Mouse (Mus musculus): ENCODE measurements around the gene Kdelr2.
"Not testable (repeated sequence)": the region's sequence is repeated elsewhere in the genome, so short reads cannot be mapped to it uniquely, and the experiment has no call there.

Gene Kdelr2

GRCm38 (mm10) chr5:143403221-143404147, at the start of gene Kdelr2:
TSS of gene Kdelr2 (plus strand) at chr5:143403838.
- DNase-seq (ENCODE audit: inconsistent ontology term): peak; percentile 95

DNA sequence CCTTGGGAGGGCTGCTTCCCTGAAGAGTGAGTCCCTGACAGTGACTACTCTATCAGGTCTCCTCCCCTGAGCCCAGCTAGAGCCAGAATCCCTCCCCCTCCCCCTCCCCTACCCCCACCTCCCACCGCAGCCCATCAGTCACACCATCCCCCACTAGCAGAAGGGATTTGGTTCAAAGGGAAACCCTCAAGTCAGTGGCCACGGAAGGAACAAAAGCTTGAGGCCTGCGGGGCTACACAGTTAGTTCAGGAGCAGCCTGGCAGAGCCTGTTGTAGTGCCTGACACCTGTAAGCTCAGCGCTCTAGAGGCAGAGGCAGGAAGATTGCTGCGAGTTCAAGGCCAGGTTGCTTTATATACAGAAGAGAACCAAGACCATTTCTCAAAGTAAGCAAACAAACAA, 47.6 kb upstream of the Kdelr2 start:
- no peak for DNase-seq (ENCODE audit: inconsistent ontology term)

- no peak for DNase-seq (ENCODE audit: inconsistent ontology term)
Measured at GRCm38 (mm10) chr5:143356686-143357388, 46.8 kb upstream of the Kdelr2 start, which contains the start of gene Grid2ip. TSS of gene Grid2ip (plus strand) at chr5:143357338.

- DNase-seq (ENCODE audit: inconsistent ontology term): no peak
Measured at GRCm38 (mm10) chr5:143357564-143357963, 46.1 kb upstream of the Kdelr2 start.

GRCm38 (mm10) chr5:143359263-143359662, 44.4 kb upstream of the Kdelr2 start:
- DNase-seq (ENCODE audit: inconsistent ontology term): no peak

DNA sequence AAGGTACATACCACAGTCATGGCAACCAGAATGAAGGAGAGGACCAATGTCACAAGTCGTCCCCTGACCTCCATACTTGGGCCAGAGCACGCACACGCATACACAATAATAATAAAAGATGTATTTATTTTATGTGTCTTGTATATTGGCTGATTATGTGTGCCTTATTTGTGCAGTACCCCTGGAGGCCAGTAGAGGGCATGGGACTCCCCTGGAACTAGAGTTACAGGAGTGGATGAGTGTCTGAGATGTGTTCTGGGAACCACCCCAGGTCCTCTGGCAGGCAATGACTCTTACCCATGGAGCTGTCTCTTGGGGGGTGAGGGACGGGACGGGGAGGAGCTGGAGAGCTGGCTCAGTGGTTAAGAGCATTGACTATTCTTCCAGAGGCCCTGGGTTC, 43.6 kb upstream of the Kdelr2 start:
- no peak for DNase-seq (ENCODE audit: inconsistent ontology term)

DNA sequence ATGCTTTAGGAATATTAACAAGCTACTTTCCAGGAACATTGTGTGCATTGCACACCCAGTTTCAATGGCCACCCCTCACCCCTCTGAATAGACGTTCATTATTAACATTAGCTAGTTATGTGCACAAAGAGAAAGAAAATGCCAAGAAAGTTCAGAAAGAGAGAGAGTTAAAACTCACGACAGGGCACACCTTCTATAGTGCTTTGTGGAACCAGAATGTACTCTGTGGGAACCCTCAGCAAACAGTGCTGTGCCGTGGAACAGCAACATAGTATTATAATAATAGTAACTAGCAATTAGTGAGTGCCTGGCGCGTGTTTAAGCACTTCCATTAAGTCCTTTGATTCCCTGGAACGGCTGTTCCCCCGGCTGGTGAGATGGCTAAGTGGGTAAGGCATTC, 42.2 kb upstream of the Kdelr2 start:
- no peak for DNase-seq (ENCODE audit: inconsistent ontology term)

DNA sequence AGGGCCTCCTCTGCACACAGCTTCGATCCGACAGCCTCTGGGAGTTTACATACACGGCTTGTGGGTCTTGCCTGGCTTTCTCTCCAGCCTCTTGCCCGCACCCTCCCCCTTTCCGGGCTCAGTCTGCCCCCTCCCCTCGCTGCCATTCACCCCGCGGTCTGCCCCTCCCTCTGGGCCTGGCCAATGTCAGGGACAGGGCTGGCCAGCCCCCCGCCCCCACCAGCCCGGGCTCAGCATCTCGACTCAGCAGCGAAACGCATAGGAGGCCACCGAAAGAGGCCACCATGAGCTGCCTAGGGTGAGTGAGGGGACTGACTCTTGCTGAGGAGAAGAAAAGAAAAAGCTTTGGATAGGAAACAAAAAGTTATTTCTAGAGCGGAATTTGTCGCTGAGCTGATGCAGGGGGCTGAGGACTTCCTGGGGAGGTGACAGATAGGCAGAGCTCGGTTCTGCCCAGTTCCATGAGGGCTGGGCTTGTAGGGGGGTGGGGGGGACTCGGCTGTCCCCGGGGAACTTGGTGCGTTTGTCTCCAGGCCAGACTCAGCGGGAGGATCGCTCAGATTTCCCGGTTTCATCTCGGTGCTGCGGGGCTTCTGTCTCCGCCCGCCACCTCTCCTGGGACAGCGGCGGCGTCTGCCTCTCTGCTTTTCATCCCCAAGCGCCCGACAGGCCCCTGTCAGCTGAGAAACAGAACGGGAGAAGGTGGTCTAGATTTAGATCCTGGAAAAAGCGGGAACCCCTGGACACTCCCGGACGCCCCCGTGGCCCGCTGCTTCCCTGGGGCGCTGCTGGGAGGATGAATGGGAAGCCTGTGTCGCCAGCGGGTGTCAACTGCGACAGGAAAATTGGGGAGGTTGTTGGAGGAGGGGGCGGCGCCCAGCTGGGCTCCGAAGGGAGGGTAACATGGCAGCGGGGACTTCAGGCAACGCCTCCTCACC, 39.7 kb upstream of the Kdelr2 start:
- peak; percentile 78 for DNase-seq (ENCODE audit: inconsistent ontology term)

GRCm38 (mm10) chr5:143367931-143368330, 35.7 kb upstream of the Kdelr2 start:
- DNase-seq (ENCODE audit: inconsistent ontology term): no peak

- no peak for DNase-seq (ENCODE audit: inconsistent ontology term)
Measured at GRCm38 (mm10) chr5:143369611-143370255, 33.9 kb upstream of the Kdelr2 start.

DNA sequence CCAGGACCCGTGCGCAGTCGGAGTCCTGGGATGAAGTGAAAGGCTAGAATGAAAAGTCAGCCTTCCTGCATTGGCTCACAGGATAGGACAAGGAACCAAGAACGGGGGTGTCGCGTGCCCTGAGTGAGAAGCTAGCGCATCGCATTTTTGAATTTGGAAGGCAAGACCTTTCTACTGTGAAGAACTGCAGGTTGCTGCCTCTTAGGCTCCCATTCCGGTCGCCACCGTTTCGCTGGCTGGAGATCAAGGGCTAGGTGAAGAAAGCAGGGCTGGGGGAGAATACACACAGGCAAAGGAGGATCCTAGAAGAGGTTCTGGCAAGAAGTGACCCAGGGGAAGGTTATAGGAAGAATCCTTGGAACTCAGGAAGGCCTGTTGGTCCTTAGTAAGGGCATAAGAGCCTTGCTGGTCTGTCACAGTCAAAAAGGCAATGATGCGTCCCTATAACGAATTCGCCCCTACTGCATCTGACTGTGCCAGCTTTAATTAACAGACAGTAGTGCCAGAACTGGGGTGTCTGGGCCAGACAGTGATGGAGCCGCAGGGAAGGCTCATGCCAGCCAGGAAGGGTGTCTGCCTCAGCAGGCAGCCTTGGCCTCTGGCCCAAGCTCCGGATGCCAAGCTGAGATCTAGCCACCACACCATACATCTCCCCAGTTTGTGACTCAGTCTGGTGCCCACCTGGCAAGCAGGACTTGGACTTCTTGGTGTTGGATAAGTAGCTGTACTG, 33.1 kb upstream of the Kdelr2 start:
- DNase-seq (ENCODE audit: inconsistent ontology term): no peak

DNA sequence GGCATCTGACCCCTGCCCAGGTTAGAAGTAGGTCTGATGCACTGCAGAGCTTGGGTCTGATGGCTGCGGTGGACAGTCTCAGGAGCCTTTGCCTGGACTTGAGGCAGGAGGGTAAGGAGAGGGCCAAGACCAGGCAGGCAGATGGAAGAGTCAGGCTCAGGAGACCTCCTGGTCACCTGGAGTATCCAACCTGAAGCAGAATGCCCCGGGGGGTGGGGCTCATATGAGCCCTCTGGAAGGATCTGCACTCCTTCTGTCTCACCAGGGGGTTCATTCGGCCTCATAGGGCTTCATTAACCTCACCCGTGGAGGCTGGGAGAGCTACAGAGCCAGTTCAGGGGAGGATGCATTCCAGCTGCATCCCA, 32.5 kb upstream of the Kdelr2 start:
- DNase-seq (ENCODE audit: inconsistent ontology term): no peak

DNA sequence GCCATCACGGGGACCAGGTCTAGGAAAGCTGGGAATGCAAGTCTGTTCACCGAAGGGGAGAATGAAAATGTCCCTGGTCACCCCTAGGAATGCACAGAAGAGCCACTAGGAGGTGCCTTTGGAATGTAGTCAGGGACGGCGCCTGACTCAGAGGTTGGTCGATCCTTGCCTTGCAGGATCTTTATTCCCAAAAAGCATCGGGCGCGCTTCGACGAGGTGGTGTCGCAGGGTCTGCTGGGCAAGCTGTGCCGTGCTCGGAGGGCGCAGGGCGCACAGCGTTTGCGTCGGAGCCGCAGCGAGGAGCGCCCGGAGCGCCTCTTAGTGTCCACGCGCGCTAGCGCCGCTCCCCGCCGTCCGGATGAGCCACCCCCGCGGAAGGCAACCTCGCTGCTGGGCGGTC, 30.8 kb upstream of the Kdelr2 start:
- peak; percentile 37 for DNase-seq (ENCODE audit: inconsistent ontology term)

- peak; percentile 56 for DNase-seq (ENCODE audit: inconsistent ontology term)
Measured at GRCm38 (mm10) chr5:143375242-143375641, 28.4 kb upstream of the Kdelr2 start.

GRCm38 (mm10) chr5:143376156-143376555, 27.5 kb upstream of the Kdelr2 start:
- DNase-seq (ENCODE audit: inconsistent ontology term): no peak

- peak; percentile 21 for DNase-seq (ENCODE audit: inconsistent ontology term)
Measured at GRCm38 (mm10) chr5:143386797-143387621, 16.6 kb upstream of the Kdelr2 start.

- no peak for DNase-seq (ENCODE audit: inconsistent ontology term)
Measured at GRCm38 (mm10) chr5:143394184-143394583, 9.5 kb upstream of the Kdelr2 start.

- not testable (repeated sequence) for DNase-seq (ENCODE audit: inconsistent ontology term)
Measured at GRCm38 (mm10) chr5:143394966-143395365, 8.7 kb upstream of the Kdelr2 start.

GRCm38 (mm10) chr5:143395649-143396048, 8.0 kb upstream of the Kdelr2 start:
- no peak for DNase-seq (ENCODE audit: inconsistent ontology term)

GRCm38 (mm10) chr5:143400501-143400900, 3.1 kb upstream of the Kdelr2 start:
- DNase-seq (ENCODE audit: inconsistent ontology term): no peak

Data from Muller cell, postnatal 12 days (primary cell).